12 mouse cellular contexts compared by ENCODE assay signal in genomic region chr9:57466101-57466500, GRCm38 (mm10). TPM values are rescaled to one million over a fixed set of nuclear protein-coding genes. Genes with fewer than 3 reads are reported as not detected.
A peak's percentile ranks its signal among the peaks of the same experiment; 100 is the strongest.
DNase-seq lines count a peak whose midpoint lies in the region; ATAC-seq lines count a peak whose summit lies in the region.
"Had no signal": no experiment of that assay in that cellular context is flagged by ENCODE, and none has a peak within 500 bp of the region (broad histone marks: within the 10 kb centered on the region; RNA-seq: fewer than 3 reads in every experiment).

No protein-coding gene starts in this region.

- H3K4me3 ChIP-seq in heart, embryonic 10.5 days, result no peak overlapping the region
- 0 out of 2 replicates have a peak overlapping the region, but pooled peaks have one; percentile 78 for H3K4me3 ChIP-seq in midbrain, embryonic 10.5 days
- no peak overlapping the region for H3K4me3 ChIP-seq in midbrain, embryonic 11.5 days (ENCODE audit: low read depth, low read length)
- peak overlapping the region; percentile 90; the same call in 1 of the 2 replicates for H3K4me3 ChIP-seq in macrophage (ENCODE audit: inconsistent target)
- H3K4me3 ChIP-seq in stomach, embryonic 16.5 days (replicated peaks; ENCODE audit: low read length), result no peak overlapping the region; the same call in 1 of the 2 replicates

- H3K9me3 ChIP-seq in heart, embryonic 10.5 days, result no peaks in the 10 kb centered on the region
- H3K9me3 ChIP-seq in midbrain, embryonic 10.5 days (replicated peaks), result no peaks in the 10 kb centered on the region
- H3K9me3 ChIP-seq in midbrain, embryonic 11.5 days (ENCODE audit: control insufficient read depth, low read length), result no peaks in the 10 kb centered on the region
- no peaks in the 10 kb centered on the region for H3K9me3 ChIP-seq in stomach, embryonic 16.5 days (replicated peaks; ENCODE audit: control insufficient read depth, low read length)
- H3K9me3 ChIP-seq: limb, embryonic 13.5 days had no signal

- no peak for ATAC-seq in midbrain, embryonic 11.5 days (ENCODE audit: low FRiP score)
- ATAC-seq in stomach, embryonic 16.5 days (ENCODE audit: insufficient read depth, low FRiP score), result no peak
- ATAC-seq in monocyte, adult 5-6 weeks (replicated peaks; ENCODE audit: insufficient number of reproducible peaks, low FRiP score, low TSS enrichment, poor library complexity, severe bottlenecking), result no peak
- ATAC-seq: Patski had no signal

- no peak overlapping the region for H3K9ac ChIP-seq in midbrain, embryonic 11.5 days (ENCODE audit: low read length)
- H3K9ac ChIP-seq in stomach, embryonic 16.5 days (ENCODE audit: low read length), result no peak overlapping the region

- H3K27me3 ChIP-seq in heart, embryonic 10.5 days (ENCODE audit: insufficient read depth, poor library complexity, severe bottlenecking), result peaks cover 9% of the 10 kb centered on the region; the same call in 1 of the 2 replicates
- H3K27me3 ChIP-seq in midbrain, embryonic 10.5 days (ENCODE audit: low read depth, poor library complexity, severe bottlenecking), result peaks cover 10% of the 10 kb centered on the region
- H3K27me3 ChIP-seq in midbrain, embryonic 11.5 days (ENCODE audit: control insufficient read depth, insufficient read depth, low read length), result no peaks in the 10 kb centered on the region
- H3K27me3 ChIP-seq in stomach, embryonic 16.5 days (ENCODE audit: control insufficient read depth, insufficient read depth, low read length), result no peaks in the 10 kb centered on the region
- H3K27me3 ChIP-seq: Patski had no signal

- WGBS in heart, embryonic 10.5 days, result 49% methylated on average over 3 of the region's 3 CpGs
- 77% methylated on average over 3 of the region's 3 CpGs for WGBS in midbrain, embryonic 10.5 days
- 74% methylated on average over 3 of the region's 3 CpGs for WGBS in midbrain, embryonic 11.5 days
- WGBS in macrophage (ENCODE audit: missing documents), result 0% methylated on average over 3 of the region's 3 CpGs
- 41% methylated on average over 3 of the region's 3 CpGs for WGBS in stomach, embryonic 16.5 days

- peaks cover 20% of the 10 kb centered on the region for H3K4me1 ChIP-seq in heart, embryonic 10.5 days
- peaks cover 32% of the 10 kb centered on the region for H3K4me1 ChIP-seq in midbrain, embryonic 10.5 days
- H3K4me1 ChIP-seq in midbrain, embryonic 11.5 days (ENCODE audit: control insufficient read depth, insufficient read depth, low read length), result peaks cover 8% of the 10 kb centered on the region
- peaks cover 8% of the 10 kb centered on the region; the same call in 1 of the 2 replicates for H3K4me1 ChIP-seq in stomach, embryonic 16.5 days (ENCODE audit: control insufficient read depth, insufficient read depth, low read length)

- no peak overlapping the region for H3K4me2 ChIP-seq in midbrain, embryonic 11.5 days
- H3K4me2 ChIP-seq in stomach, embryonic 16.5 days (ENCODE audit: low read depth, low read length), result peak overlapping the region; percentile 89

- DNase-seq in heart, adult 8-10 months (ENCODE audit: low spot score), result peak; percentile 26
- no peak for DNase-seq in heart, embryonic 10.5 days (ENCODE audit: low spot score)
- DNase-seq in midbrain, embryonic 10.5 days (ENCODE audit: low spot score), result no peak
- no peak for DNase-seq in midbrain, embryonic 11.5 days (ENCODE audit: low spot score, missing footprints)
- no peak for DNase-seq in cerebellum, postnatal 25 days
- DNase-seq: kidney, postnatal 10 days had no signal

- H3K27ac ChIP-seq in heart, embryonic 10.5 days, result no peak overlapping the region
- H3K27ac ChIP-seq in midbrain, embryonic 10.5 days (replicated peaks), result no peak overlapping the region
- H3K27ac ChIP-seq in midbrain, embryonic 11.5 days (ENCODE audit: low read depth, low read length), result no peak overlapping the region
- peak overlapping the region; percentile 85 for H3K27ac ChIP-seq in macrophage
- H3K27ac ChIP-seq in stomach, embryonic 16.5 days (ENCODE audit: low read length), result no peak overlapping the region
- H3K27ac ChIP-seq: limb, embryonic 13.5 days had no signal

- no peaks in the 10 kb centered on the region for H3K36me3 ChIP-seq in heart, embryonic 10.5 days
- H3K36me3 ChIP-seq in midbrain, embryonic 10.5 days, result no peaks in the 10 kb centered on the region
- no peaks in the 10 kb centered on the region for H3K36me3 ChIP-seq in midbrain, embryonic 11.5 days (ENCODE audit: control insufficient read depth, insufficient read depth, low read length)
- H3K36me3 ChIP-seq in macrophage (ENCODE audit: inconsistent target), result peaks cover 5% of the 10 kb centered on the region; the same call in 1 of the 2 replicates
- no peaks in the 10 kb centered on the region for H3K36me3 ChIP-seq in stomach, embryonic 16.5 days (ENCODE audit: control insufficient read depth, insufficient read depth, low read length)
- H3K36me3 ChIP-seq: limb, embryonic 13.5 days had no signal

- peaks cover 59% of the 10 kb centered on the region for H3K79me2 ChIP-seq in macrophage (ENCODE audit: inconsistent target)

RNA-seq across cellular contexts. Expression of gene Scamp5, which starts 1.8 kb away (rescaled TPM):
- 1 to 10 TPM; 4.1 to 7.3 (median 6.5) TPM for total RNA-seq in heart, adult 8-10 months (2022)
- 11.3 and 11.4 TPM in 2 replicates for polyA plus RNA-seq in heart, embryonic 10.5 days (2016; fragmentation: Nextera tagmentation; extraction: Ambion mirVana)
- polyA plus RNA-seq in midbrain, embryonic 10.5 days (2016; fragmentation: Nextera tagmentation; extraction: Ambion mirVana), result 17.3 and 26.3 TPM in 2 replicates
- 17.6 and 17.7 TPM in 2 replicates for polyA plus RNA-seq in midbrain, embryonic 11.5 days (2014; fragmentation: Nextera tagmentation; extraction: Ambion mirVana)
- total RNA-seq in macrophage (2018; cell fraction: chromatin; rRNA removed), result 100 to 1,000 TPM in 1 of 26 experiments, 10 to 100 TPM in 23, 1 to 10 TPM in 2; 5.5 to 108 (median 48.1) TPM
- total RNA-seq in macrophage (2018; cell fraction: cytosol; rRNA removed), result 10 to 100 TPM; 42.6 to 99.3 (median 67.3) TPM
- total RNA-seq in macrophage (2018; cell fraction: nucleus; rRNA removed), result 100 to 1,000 TPM in 5 of 26 experiments, 10 to 100 TPM in 21; 15.0 to 148 (median 62.4) TPM
- 64.9 to 120 TPM (median 72.8 TPM) in 3 replicates for polyA plus RNA-seq in macrophage (2018)
- polyA plus RNA-seq in stomach, embryonic 16.5 days (2015; fragmentation: Nextera tagmentation; extraction: Ambion mirVana), result 28.5 and 31.0 TPM in 2 replicates
- not detected in 3 replicates for total RNA-seq in monocyte, adult 5-6 weeks (2017)
- total RNA-seq: megakaryocyte-erythroid progenitor cell, adult 5-6 weeks had no signal

RNA-seq across cellular contexts. Expression of gene Ppcdc, which starts 26.2 kb away (rescaled TPM):
- 10 to 100 TPM in 2 of 4 experiments, 1 to 10 TPM in 2; 7.0 to 18.5 (median 9.7) TPM for total RNA-seq in heart, adult 8-10 months (2022)
- 21.3 and 21.5 TPM in 2 replicates for polyA plus RNA-seq in heart, embryonic 10.5 days (2016; fragmentation: Nextera tagmentation; extraction: Ambion mirVana)
- 25.8 and 26.7 TPM in 2 replicates for polyA plus RNA-seq in midbrain, embryonic 10.5 days (2016; fragmentation: Nextera tagmentation; extraction: Ambion mirVana)
- 18.6 and 22.9 TPM in 2 replicates for polyA plus RNA-seq in midbrain, embryonic 11.5 days (2014; fragmentation: Nextera tagmentation; extraction: Ambion mirVana)
- 100 to 1,000 TPM in 5 of 26 experiments, 10 to 100 TPM in 21; 29.6 to 129 (median 82.6) TPM for total RNA-seq in macrophage (2018; cell fraction: chromatin; rRNA removed)
- total RNA-seq in macrophage (2018; cell fraction: cytosol; rRNA removed), result 10 to 100 TPM in 13 of 26 experiments, 1 to 10 TPM in 13; 4.6 to 16.6 (median 9.9) TPM
- total RNA-seq in macrophage (2018; cell fraction: nucleus; rRNA removed), result 10 to 100 TPM; 31.7 to 91.3 (median 64.3) TPM
- polyA plus RNA-seq in macrophage (2018), result 7.9 to 18.3 TPM (median 17.6 TPM) in 3 replicates
- polyA plus RNA-seq in stomach, embryonic 16.5 days (2015; fragmentation: Nextera tagmentation; extraction: Ambion mirVana), result 26.4 and 28.7 TPM in 2 replicates
- total RNA-seq in monocyte, adult 5-6 weeks (2017), result 19.8 to 46.2 TPM (median 27.2 TPM) in 3 replicates

RNA-seq across cellular contexts. Expression of gene Rpp25, which starts 37.7 kb away (rescaled TPM):
- 1 to 10 TPM; 2.0 to 3.7 (median 2.0) TPM for total RNA-seq in heart, adult 8-10 months (2022)
- 15.0 and 16.5 TPM in 2 replicates for polyA plus RNA-seq in heart, embryonic 10.5 days (2016; fragmentation: Nextera tagmentation; extraction: Ambion mirVana)
- 2.5 and 9.3 TPM in 2 replicates for polyA plus RNA-seq in midbrain, embryonic 10.5 days (2016; fragmentation: Nextera tagmentation; extraction: Ambion mirVana)
- 12.8 and 14.1 TPM in 2 replicates for polyA plus RNA-seq in midbrain, embryonic 11.5 days (2014; fragmentation: Nextera tagmentation; extraction: Ambion mirVana)
- under 1 TPM in 1 of 26 experiments, not detected in 25; 0.63 TPM for total RNA-seq in macrophage (2018; cell fraction: chromatin; rRNA removed)
- under 1 TPM in 10 of 26 experiments, not detected in 16; 0.07 to 0.35 (median 0.19) TPM for total RNA-seq in macrophage (2018; cell fraction: cytosol; rRNA removed)
- under 1 TPM in 1 of 26 experiments, not detected in 25; 0.49 TPM for total RNA-seq in macrophage (2018; cell fraction: nucleus; rRNA removed)
- polyA plus RNA-seq in macrophage (2018), result 0.10 to 0.36 TPM in 2 of 3 replicates, not detected in the other
- 4.8 and 5.3 TPM in 2 replicates for polyA plus RNA-seq in stomach, embryonic 16.5 days (2015; fragmentation: Nextera tagmentation; extraction: Ambion mirVana)
- not detected in 3 replicates for total RNA-seq in monocyte, adult 5-6 weeks (2017)
- total RNA-seq: megakaryocyte-erythroid progenitor cell, adult 5-6 weeks had no signal

RNA-seq across cellular contexts. Expression of gene Cox5a, which starts 55.0 kb away (rescaled TPM):
- 1,000 to 10,000 TPM; 2,249 to 2,640 (median 2,421) TPM for total RNA-seq in heart, adult 8-10 months (2022)
- polyA plus RNA-seq in heart, embryonic 10.5 days (2016; fragmentation: Nextera tagmentation; extraction: Ambion mirVana), result 911 and 1,292 TPM in 2 replicates
- polyA plus RNA-seq in midbrain, embryonic 10.5 days (2016; fragmentation: Nextera tagmentation; extraction: Ambion mirVana), result 705 and 737 TPM in 2 replicates
- polyA plus RNA-seq in midbrain, embryonic 11.5 days (2014; fragmentation: Nextera tagmentation; extraction: Ambion mirVana), result 730 and 739 TPM in 2 replicates
- 100 to 1,000 TPM in 1 of 26 experiments, 10 to 100 TPM in 25; 39.5 to 113 (median 62.9) TPM for total RNA-seq in macrophage (2018; cell fraction: chromatin; rRNA removed)
- total RNA-seq in macrophage (2018; cell fraction: cytosol; rRNA removed), result 100 to 1,000 TPM; 214 to 682 (median 384) TPM
- 100 to 1,000 TPM in 14 of 26 experiments, 10 to 100 TPM in 12; 58.3 to 250 (median 112) TPM for total RNA-seq in macrophage (2018; cell fraction: nucleus; rRNA removed)
- 93.1 to 404 TPM (median 403 TPM) in 3 replicates for polyA plus RNA-seq in macrophage (2018)
- polyA plus RNA-seq in stomach, embryonic 16.5 days (2015; fragmentation: Nextera tagmentation; extraction: Ambion mirVana), result 586 and 601 TPM in 2 replicates
- 54.8 to 108 TPM (median 74.5 TPM) in 3 replicates for total RNA-seq in monocyte, adult 5-6 weeks (2017)

Comparison
In these comparisons a context has a peak if more than half of its experiments do, and no peak if none do; other contexts are left out.
1. H3K4me3 ChIP-seq: peak in midbrain, embryonic 10.5 days (single experiment) and macrophage (single experiment); none in heart, embryonic 10.5 days (single experiment), midbrain, embryonic 11.5 days (single experiment) and stomach, embryonic 16.5 days (single experiment).